Mouse (Mus musculus): ENCODE data around the gene Mprip.

Gene Mprip

DNA sequence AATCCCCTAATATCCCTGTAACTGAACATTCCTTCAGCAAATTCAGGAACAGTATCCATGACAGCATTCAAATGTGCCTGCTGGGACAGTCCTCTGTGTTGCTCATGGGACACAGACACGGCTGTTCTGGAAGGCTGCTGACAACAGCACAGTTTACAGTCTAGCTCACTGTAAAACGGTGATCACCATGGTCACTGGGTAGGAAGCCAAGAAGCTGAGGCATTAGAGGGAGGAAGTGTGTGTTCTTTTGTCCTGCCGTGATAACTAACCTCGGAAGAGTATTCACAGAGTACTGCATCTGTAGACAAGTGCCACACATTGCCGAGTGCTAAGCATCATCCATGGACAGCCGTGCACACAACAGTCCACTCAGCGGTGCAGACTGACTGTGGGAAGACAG is 109.6 kb downstream of the Mprip start:
- DNase-seq, result no peak

DNA sequence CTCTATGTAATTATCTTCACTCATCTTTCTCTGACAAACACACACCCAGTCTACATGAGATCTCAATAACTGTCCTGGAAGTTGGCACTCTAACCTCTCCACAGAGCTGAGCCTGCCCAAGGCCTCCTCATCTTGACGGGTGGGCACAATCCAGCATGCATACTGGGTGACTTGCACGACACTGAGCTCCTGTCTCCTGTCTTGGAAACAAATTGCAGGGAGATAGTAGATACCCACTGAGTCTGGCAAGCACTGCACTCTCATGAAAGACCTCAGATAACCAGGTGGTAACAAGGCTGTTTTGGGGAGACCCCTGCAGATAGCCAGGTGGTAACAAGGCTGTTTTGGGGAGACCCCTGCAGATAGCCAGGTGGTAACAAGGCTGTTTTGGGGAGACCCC is 111.2 kb downstream of the Mprip start:
- no peak for DNase-seq

DNA sequence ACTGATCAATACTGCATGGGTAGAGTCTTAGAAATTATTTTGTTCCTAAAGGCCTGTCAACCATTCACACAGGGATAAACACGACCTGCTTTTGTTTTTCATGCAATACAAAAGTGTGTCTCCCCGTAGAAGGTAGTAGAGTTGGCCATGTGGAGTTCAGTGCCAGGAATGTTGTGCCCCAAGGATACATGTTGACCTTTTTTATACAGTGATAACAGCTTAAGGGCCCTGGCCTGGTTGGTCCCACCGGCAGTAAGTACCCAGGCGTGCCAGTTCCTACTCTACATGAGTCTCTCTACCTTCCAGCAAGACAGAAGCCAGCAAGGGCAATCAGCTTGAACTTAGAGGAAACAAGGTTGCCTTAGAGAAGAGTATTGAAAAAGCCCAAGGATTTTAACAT is 111.8 kb downstream of the Mprip start:
- DNase-seq, result no peak

DNA sequence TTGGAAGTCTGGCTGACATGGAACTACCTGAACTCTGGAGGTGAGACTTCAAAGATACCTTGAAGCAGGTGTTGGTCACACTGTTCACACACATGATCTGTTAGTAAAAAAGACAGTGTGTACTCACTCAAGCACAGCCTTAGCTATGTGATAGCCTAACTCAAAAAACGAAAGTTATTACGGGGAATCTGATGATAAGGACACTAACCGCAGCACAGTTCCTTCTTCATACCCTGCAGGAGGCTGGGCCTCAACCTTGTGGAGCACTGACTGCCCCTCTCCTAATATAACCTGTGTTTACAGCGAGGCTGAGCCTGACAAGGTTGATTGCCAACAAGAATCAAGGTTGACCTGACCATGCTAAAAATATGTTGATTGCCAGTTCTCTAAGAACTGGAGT is 113.4 kb downstream of the Mprip start:
- no peak for DNase-seq

DNA sequence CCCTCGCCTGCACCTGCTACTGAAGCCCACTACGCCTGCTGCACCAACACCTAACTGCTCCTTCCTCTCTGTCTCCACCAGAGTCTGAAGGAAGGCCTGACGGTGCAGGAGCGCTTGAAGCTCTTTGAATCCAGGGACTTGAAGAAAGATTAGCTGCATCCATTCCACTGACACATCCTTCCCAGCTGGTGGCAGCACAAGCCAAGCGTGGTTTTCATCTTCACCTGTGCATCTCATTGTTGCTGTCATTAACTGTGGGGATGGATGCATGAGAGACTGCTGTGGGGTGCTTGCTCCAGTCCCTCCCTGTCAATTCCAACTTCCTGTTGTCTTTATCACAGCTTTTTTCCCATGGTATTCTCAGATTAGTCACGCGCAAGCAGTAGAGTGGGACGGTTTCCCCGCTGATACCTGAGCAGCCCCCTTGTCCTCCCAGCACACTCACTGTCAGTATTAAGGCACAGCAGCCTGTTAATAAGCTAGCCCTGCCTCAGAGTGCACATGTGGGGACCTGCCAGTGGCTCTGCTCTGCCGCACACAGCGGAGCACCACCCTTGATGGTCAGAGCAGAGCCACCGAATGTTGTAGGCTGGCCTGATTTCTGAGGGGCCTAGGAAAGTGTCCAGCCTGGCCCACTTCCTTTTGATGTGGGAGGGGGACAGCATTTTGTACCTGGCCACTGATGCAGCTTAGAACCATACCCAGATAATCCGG is 114.5 kb downstream of the Mprip start:
- no peak for DNase-seq

DNA sequence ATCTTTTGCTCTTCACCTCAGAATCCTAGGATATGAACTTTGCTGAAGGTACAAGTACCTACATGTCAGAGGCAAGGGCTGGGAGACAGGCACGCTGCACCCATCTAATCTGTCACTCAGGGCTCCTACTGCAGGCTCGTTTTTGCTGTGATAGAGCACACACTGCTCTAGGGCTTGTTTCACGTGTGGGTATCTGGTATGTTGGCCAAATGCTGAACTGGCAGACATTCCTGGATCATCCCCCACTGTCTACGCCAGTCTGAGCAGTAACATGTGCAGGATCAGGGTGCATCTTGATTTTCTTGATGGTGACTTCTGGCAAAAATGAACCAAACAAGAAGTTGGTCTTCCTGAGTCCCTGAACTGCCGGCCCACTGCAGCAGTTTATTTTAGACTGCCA is 116.2 kb downstream of the Mprip start:
- no peak for DNase-seq

DNA sequence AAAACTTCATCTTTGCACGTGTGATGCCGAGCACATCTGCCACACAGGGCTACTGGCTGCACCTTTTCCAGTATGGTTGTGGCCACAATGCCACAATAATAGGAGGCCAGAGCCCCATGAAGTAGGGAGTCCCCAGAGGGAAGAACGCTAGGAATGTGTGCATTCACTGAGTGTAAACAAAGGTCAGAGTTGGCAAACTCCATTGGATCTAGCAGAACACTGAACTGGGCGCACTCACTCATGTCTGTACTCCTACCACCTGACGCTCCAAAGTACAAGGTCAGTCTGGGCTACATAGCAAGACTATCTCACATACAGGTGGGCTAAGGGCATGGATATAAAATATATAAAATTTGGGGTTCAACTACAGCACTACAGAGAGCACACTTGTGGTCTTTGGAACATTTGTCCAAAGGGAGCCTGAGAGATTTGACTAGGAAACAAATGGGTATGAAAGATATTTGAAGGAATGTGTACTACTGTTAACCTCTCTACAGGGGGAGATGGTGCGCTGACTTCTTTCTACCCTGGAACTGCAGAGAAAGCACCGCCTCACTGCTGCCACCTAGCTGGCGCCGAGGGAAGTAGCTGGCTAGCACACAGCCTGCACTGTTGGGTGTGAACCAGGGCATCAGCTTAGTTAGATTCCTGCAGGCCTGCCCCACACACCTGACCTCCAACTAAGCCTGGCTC is 117.2 kb downstream of the Mprip start:
- DNase-seq, result peak; percentile 75

DNA sequence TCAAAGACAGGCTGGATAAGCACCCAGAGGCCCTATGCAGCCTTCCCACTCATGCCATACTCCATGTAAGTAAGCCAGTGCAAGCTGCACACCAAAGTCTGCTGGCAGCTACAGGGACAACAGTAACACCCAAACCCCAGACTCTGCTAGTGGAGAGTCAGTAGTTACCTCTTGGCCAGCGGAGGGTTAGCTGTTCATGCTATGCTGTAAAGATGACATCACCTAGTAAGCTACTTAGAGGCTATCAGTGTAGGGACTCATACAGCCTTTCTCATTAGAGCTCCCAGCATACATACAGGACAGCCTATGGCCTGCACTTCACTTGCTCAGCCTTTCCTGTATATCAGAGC is 117.7 kb downstream of the Mprip start:
- no peak for DNase-seq

DNA sequence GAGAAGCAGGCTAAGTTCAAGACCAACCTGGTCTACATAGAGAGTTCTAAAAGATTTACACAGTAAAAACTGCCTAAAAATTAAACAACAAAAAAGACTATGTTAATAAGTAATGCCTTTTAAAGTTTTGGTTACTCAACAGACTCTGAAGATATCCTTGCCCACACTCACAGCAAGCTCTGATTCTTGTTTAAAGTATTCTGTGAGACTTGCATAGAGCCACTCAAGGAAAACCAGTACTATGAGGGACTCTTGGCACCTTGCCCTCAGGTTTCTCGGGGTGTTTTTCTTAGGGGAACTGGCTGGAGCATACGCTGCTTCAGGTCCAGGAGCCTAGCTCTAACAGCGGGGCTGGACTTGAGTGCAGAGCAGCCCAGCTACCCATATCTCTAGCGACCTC is 118.3 kb downstream of the Mprip start:
- no peak for DNase-seq

DNA sequence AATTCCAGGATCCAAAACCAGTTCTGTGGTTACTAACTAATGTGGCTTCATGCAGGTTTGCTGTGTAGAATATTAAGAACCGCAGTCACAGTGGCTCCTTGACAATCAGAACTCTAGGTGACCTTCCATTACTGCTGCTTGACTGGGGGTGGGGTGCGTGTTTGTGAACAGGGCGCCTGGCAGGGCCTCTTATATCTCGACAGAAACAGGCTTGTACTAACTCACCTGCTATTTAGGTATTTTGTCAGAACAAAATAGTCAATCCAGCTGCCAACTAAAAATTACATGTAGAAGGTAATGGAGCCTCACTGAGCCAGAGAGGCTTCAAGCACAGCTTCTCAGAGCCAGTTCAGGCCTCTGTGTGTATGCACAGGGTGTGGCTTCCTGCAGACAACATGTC is 119.1 kb downstream of the Mprip start:
- no peak for DNase-seq

DNA sequence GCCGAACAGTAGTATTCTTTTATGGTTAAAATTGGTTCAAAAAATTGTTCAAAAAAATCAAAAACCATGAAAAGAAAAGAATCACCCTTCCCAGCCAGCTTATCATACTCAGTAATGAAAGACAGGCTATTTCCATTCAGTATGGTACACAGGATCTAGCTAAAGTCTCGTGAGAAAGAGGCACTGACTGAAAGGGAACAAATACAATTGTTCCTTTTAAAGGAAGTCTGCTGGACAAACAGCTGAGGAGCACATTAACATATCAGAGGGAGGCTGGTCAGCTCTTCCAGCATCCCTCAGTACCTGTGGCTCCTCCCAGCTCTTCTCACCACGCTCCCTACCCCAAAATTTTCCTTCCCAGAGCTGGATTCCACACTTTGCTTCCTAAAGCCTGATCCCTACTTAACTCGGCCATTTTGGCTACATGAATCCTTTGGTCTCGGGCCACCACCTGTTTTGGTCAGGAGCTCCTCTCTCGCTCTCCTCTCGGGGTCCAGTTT is 121.0 kb downstream of the Mprip start:
- DNase-seq, result no peak

DNA sequence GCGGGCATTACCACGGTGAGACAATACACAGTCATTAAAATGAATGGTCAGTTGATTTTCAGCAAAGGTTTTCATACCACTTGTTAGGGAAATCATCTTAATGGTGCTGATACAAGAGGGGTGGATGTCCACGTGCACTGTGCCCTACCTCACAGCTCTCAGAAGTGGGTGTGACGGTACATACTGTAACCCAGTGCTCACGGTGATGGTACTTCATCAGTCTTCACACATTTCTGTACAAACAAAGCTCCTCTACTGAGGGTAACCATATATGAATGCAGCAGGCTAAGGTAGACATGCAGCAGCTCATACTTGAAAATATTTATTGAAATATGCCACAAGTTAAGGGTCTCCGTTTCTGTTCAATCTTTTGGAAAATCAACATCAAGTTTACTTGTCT is 122.5 kb downstream of the Mprip start:
- DNase-seq, result no peak

DNA sequence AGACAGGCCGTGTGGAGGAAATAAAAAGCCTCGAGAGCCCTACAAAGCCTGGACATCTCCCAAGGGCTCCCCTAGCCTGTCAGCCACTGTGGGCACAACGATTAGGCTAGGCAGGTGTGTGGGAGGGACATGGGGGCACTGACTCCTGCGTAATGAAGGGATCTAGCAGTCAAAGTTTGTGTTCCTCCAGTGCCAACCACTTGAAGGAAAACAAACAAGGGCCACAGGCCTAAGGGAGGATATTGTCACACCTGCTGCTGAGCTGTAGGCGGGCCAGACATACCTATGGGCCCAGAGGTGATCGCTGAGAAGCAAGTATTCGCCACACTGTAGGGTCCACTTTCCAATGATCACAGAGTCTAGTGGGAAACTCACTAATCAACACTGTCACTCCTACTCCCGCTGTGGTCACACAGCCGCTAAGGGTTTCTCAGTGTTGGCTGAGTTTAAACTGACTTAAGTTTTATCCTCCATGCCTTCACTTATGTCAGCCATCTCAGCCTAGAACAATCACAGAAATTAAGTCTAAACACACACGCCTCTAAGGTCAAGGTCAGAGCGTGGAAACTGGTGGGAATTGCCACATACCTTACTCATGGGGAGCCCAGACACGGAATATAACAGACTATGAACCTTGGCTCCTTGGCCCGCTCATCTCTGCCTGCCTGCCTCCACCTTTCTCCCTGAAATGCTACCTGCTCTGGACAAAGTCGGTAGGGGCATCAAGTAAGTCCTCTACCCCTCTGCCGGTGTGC is 125.5 kb downstream of the Mprip start:
- DNase-seq, result no peak

DNA sequence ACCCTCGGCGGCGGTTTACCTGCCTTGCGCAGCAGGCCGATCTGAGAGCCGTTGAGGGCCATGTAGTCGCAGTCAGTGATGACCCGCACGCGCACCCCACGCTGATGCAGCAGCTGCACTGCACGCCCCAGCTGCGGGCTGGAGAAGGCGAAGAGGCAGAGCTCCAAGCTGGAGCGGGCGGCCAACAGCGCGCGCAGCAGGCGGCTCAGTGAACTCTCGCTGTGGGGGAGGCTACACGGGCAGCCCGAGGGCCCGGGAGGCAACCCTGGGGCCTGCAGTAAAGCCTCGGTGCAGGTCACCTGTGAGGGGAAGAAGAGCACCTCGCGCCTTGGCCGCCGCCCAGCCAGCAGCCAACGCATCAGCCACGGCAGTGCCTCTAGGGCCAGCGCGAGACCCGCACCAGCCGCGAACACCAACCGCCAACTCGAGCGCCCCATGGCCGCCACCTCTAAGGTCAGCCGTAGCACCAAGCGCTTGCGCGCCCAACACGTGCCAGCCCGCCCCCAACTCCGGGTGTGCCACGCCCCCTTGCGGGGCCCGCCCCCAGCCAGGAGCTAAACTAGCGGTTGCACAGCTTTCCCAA is 126.2 kb downstream of the Mprip start, which contains the start of gene Pld6:
Gene Pld6 (minus strand): TSS at position 447 of the 583 bp plus-strand sequence.
- peak; percentile 87 for DNase-seq

DNA sequence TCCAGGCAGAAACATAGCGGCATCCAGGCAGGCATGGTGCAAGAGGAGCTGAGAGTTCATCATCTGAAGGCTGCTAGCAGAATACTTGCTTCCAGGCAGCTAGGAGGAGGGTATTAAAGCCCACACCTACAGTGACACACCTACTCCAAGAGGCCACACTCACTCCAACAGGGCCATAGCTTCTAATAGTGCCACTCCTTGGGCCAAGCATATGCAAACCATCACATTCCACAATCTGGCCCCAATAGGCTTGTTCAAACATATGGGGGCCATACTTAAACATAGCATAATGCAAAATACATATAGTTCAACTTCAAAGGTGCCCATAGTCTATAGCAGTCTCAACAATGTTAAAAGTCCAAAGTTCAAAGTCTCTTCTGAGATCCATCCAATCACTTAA is 128.2 kb downstream of the Mprip start:
- no peak for DNase-seq

DNA sequence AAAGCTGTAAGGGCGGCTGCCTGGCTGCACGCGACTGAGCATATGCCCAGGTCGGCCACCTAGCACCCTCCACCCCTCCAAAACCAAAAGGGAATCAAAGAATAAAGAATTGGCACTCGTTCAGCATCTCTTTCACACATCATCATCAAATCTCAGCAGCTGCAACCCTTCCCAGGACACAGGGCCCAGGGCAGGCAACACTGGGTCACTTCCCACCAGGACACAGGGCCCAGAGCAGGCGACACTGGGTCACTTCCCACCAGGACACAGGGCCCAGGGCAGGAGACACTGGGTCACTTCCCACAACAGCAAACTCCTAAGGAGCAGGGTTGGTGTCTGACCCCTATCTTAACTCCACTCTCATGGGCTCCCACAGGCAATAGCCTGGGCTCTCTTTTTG is 132.3 kb downstream of the Mprip start:
- no peak for DNase-seq

DNA sequence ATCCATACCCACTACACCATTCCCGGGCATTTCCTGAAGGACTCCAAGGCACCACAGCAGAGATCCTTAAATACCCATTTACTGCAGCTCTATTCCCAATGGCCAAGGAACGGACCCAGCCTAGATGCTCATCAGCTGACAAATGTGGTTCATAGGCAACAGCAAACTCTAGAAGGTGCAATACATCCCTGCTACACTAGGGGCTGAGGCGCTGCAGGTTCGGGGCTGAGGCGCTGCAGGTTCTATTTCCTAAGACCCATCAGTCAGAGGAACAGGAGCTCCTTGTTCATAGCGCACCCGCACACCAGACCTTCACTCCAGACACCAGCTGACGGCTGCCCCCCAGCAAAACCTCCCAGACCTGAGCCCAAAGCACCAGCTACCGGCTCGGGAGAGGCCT is 139.3 kb downstream of the Mprip start:
- DNase-seq, result no peak

DNA sequence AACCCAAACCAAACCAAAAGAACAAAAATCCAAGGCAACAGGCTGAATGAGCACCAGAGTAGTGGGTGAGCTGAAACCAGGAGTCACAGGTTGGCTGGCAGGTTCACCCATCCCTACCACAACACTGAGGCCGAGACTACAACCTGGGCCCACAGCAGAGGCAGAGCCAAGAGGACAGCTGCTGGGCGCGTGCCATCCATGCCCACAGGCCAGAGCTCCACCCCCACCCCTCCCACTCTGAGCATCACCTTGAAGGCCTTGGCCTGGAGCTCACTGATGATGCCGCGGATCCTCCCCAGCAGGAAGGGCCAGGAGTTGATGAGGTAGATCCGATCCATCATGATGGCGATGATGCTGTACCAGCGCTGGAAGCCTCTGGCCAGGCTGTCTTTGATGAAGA is 140.8 kb downstream of the Mprip start:
- no peak for DNase-seq

DNA sequence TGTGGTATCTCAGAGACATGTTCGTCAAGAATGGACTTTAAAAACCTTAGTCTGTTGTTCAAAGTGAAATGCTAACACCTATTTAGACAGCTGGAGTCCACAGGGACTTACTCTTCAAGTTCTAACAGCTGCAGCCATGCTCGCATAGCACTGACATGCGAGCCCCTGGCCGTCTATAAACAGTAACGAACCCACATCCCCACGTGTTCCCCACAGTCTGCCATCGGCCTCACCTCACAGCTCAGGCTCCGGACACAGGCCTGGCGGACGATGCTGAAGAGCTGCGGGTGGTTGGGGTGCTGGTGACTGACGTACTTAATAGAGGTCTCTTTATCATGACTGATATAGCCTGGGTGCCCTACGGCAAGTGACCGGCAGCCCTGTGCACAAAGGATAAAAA is 142.4 kb downstream of the Mprip start:
- DNase-seq, result no peak

DNA sequence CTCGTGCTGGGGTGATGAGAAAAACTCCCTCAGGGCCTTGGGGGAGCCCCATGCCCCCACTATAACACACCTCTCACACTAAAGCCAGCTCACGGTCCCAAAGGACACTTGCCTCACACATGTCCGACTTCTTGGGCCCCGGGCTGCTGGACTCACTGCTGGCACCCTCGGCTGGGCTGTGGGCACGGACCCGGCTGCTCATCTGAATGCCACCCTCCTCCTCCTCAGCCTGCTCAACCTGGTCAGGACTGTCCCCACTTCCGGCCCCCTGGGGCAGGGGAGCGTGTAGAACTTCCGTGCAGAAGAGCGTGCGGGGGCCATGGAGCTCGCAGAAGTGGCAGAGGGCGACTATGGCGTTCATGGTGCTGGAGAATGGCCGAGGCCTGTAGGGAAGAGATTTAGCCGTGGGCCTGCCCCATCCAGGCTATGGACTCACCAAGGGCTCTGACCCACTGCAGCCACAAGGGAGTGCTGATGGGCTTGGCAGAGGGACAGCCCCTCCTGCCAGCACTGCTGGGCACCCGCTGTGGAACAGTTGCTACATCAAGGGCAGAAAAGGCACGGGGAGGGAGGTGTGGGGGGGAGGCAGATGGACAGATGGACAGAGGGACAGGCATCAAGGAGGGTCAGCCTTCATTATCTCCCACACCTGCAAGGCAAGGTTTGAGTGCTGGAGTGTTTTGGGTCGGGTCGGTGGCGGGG is 143.5 kb downstream of the Mprip start:
- DNase-seq, result no peak

DNA sequence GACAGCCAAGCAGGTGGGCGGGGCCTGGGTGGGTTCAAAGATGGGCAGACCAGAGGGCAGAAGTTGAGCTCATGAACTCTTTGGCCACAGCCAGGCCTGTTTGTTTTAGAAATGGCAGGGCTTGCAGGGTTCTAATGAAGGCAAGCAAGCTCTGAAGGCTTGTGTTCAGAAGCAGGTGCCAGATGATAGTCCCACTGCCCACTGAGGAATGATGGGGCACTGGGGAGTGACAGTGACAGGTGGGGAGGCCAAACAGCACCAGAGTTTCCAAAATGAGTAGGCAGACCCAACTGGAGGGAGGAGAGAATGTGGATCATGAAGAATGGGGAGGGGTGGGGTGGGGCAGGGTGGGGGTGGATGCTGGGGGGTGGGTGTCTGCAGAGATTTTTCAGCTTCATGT is 144.2 kb downstream of the Mprip start:
- no peak for DNase-seq

DNA sequence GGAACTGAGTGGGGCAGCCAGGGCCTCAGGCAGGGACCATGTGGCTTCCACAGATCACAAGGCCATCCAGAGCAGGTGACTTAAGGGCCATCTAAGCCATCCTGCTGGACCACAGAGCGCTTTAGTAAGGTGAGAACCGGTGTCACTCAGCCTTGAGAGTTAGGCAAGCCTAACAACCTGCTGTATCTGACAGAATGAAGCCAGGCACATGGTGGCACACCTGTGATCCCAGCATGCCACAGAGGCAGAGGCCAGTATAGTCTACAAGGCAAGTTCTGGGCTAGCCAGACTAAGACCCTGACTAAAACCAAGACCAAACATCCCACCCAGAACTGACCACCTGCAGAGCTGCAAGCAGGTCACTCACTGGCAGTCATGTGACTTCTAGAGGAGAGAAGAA is 144.6 kb downstream of the Mprip start:
- no peak for DNase-seq

Data from embryo, embryonic 11 days (tissue).